Comparison of ENCODE assay signal across 8 mouse cellular contexts in the genomic region with DNA sequence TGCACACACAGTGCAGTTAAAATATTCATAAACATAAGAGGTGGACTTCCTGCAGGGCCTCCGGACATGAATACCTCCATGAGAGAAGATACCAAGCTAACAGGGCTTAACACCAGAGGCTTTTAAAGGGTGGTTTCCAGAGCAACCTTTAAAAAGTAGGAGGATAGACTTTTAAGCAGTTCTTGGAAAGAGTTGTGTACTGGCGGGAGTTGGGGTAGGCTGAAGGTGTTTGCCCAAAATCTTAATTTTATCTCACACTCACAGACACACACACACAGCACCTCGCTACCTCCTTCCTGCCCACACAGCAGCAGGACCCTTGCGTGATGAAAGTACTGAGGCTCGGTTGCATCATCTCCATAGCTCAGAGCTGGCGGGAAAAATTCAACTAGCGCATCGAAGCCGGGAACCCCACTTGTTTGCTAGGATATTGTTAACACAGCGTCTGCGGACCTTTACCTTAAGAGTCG. TPM values are rescaled to one million over a fixed set of nuclear protein-coding genes. Genes with fewer than 3 reads are reported as not detected.
A peak's percentile ranks its signal among the peaks of the same experiment; 100 is the strongest.
DNase-seq lines count a peak whose midpoint lies in the region; ATAC-seq and TF ChIP-seq lines count a peak whose summit lies in the region.

No protein-coding gene starts in this region.

- H3K36me3 ChIP-seq in lung, embryonic 14.5 days (ENCODE audit: insufficient read depth), result peaks cover 36% of the 10 kb centered on the region
- H3K36me3 ChIP-seq in intestine, embryonic 15.5 days, result peaks cover 24% of the 10 kb centered on the region
- peaks cover 32% of the 10 kb centered on the region for H3K36me3 ChIP-seq in myocyte (ENCODE audit: control insufficient read depth, insufficient read depth)

- no peak for DNase-seq in lung, embryonic 14.5 days
- no peak for DNase-seq in lung, postnatal 25 days (ENCODE audit: low spot score)
- DNase-seq in layer of hippocampus, postnatal 14 days (ENCODE audit: low spot score in 2 of 2), result no peak
- no peak for DNase-seq in adrenal gland, postnatal 36 days
- no peak for DNase-seq in right cerebral cortex, postnatal 14 days

- peak; percentile 6 for ATAC-seq in lung, embryonic 14.5 days (ENCODE audit: insufficient read depth)
- peak; percentile 46 for ATAC-seq in common myeloid progenitor, adult 5-6 weeks (replicated peaks; ENCODE audit: low read depth, poor library complexity, severe bottlenecking)
- peak; percentile 5 for ATAC-seq in intestine, embryonic 15.5 days

- H3K4me3 ChIP-seq in lung, embryonic 14.5 days (ENCODE audit: low read depth, low read length), result peak overlapping the region; percentile 56
- peak overlapping the region; percentile 57 for H3K4me3 ChIP-seq in intestine, embryonic 15.5 days (replicated peaks)
- H3K4me3 ChIP-seq in myocyte, result peak overlapping the region; percentile 99

- peak overlapping the region; percentile 59 for H3K9ac ChIP-seq in lung, embryonic 14.5 days
- peak overlapping the region; percentile 52 for H3K9ac ChIP-seq in intestine, embryonic 15.5 days

- peaks cover 14% of the 10 kb centered on the region for H3K4me1 ChIP-seq in lung, embryonic 14.5 days (ENCODE audit: insufficient read depth)
- peaks cover 40% of the 10 kb centered on the region for H3K4me1 ChIP-seq in intestine, embryonic 15.5 days (replicated peaks)

- H3K4me2 ChIP-seq in lung, embryonic 14.5 days, result peak overlapping the region; percentile 96
- H3K4me2 ChIP-seq in intestine, embryonic 15.5 days (replicated peaks), result peak overlapping the region; percentile 81
- H3K4me2 ChIP-seq in myocyte (ENCODE audit: low read depth), result peak overlapping the region; percentile 99

- H3K9me3 ChIP-seq in lung, embryonic 14.5 days (ENCODE audit: low read depth, low read length), result no peaks in the 10 kb centered on the region
- H3K9me3 ChIP-seq in intestine, embryonic 15.5 days, result no peaks in the 10 kb centered on the region

- H3ac ChIP-seq in myocyte (ENCODE audit: control insufficient read depth, insufficient read length), result peak overlapping the region; percentile 66

- peaks cover 33% of the 10 kb centered on the region for H3K27me3 ChIP-seq in lung, embryonic 14.5 days (ENCODE audit: insufficient read depth, low read length)
- H3K27me3 ChIP-seq in intestine, embryonic 15.5 days (replicated peaks), result peaks cover 30% of the 10 kb centered on the region
- peaks cover 6% of the 10 kb centered on the region for H3K27me3 ChIP-seq in myocyte (ENCODE audit: control insufficient read depth, insufficient read depth, insufficient read length)

- TF ChIP-seq POLR2A in myocyte (IDR thresholded peaks at IDR 0.05; ENCODE audit: insufficient read length, low read depth), result peak; percentile 48

- 3% methylated on average over 12 of the region's 12 CpGs for WGBS in lung, embryonic 14.5 days
- 7% methylated on average over 12 of the region's 12 CpGs for WGBS in intestine, embryonic 15.5 days

- no peak overlapping the region for H3K27ac ChIP-seq in lung, embryonic 14.5 days (ENCODE audit: low read depth)
- H3K27ac ChIP-seq in intestine, embryonic 15.5 days, result no peak overlapping the region

- H3K79me2 ChIP-seq in myocyte (ENCODE audit: control insufficient read depth, insufficient read depth), result peaks cover 22% of the 10 kb centered on the region

- TF ChIP-seq CTCF in lung, embryonic 14.5 days (IDR thresholded peaks at IDR 0.05; ENCODE audit: low read depth), result no peak

TF ChIP-seq in myocyte, 11 proteins besides CTCF, POLR2A, EP300 and RAD21:
- TF ChIP-seq MYOD1 (IDR thresholded peaks at IDR 0.05; ENCODE audit: control insufficient read depth in 1 of 3, insufficient read length in 2 of 3, low read depth in 2 of 3), result no peak
- peak; percentile 85 for TF ChIP-seq E2F4 (IDR thresholded peaks at IDR 0.05; ENCODE audit: insufficient read depth)
- TF ChIP-seq SRF (IDR thresholded peaks at IDR 0.05; ENCODE audit: control insufficient read depth, insufficient read length, low read depth), result no peak
- peak; percentile 73 for TF ChIP-seq POLR2AphosphoS2 (IDR thresholded peaks at IDR 0.05; ENCODE audit: insufficient read length, low read depth)
- no peak for TF ChIP-seq MAX (IDR thresholded peaks at IDR 0.05; ENCODE audit: low read depth)
- TF ChIP-seq REST (IDR thresholded peaks at IDR 0.05; ENCODE audit: insufficient read depth, insufficient read length), result no peak
- no peak for TF ChIP-seq USF1 (IDR thresholded peaks at IDR 0.05; ENCODE audit: low read depth)
- no peak for TF ChIP-seq TCF12 (IDR thresholded peaks at IDR 0.05; ENCODE audit: insufficient read depth, poor library complexity, severe bottlenecking)
- no peak for TF ChIP-seq MYOG (IDR thresholded peaks at IDR 0.05; ENCODE audit: control insufficient read depth in 1 of 3, insufficient read depth in 1 of 3, insufficient read length in 2 of 3, low read depth in 2 of 3)
- TF ChIP-seq TCF3 (IDR thresholded peaks at IDR 0.05; ENCODE audit: insufficient read length, low read depth), result no peak
- TF ChIP-seq CEBPB (IDR thresholded peaks at IDR 0.05; ENCODE audit: insufficient read depth, poor library complexity, severe bottlenecking), result peak; percentile 95
TF ChIP-seq in myocyte: peak in this region for 3.

RNA-seq across cellular contexts. Expression of a gene that starts 0.6 kb away (rescaled TPM):
- 99.6 and 101 TPM in 2 replicates for polyA plus RNA-seq in lung, embryonic 14.5 days (2014; fragmentation: Nextera tagmentation; extraction: Ambion mirVana)
- 115 and 119 TPM in 2 replicates for total RNA-seq in common myeloid progenitor, adult 5-6 weeks (2017)
- polyA plus RNA-seq in intestine, embryonic 15.5 days (2015; fragmentation: Nextera tagmentation; extraction: Ambion mirVana), result 147 and 149 TPM in 2 replicates
- 535 TPM for polyA plus RNA-seq in myocyte (2012; fragmentation: generic; extraction: Trizol)
- 10 to 100 TPM; 33.0 to 35.5 TPM for total RNA-seq in layer of hippocampus, postnatal 14 days (2021)
- total RNA-seq in adrenal gland, postnatal 36 days (2021), result 10 to 100 TPM; 46.8 to 47.1 TPM

RNA-seq across cellular contexts. Expression of a gene that starts 6.9 kb away (rescaled TPM):
- 36.4 and 44.9 TPM in 2 replicates for polyA plus RNA-seq in lung, embryonic 14.5 days (2014; fragmentation: Nextera tagmentation; extraction: Ambion mirVana)
- total RNA-seq in common myeloid progenitor, adult 5-6 weeks (2017), result not detected in 2 replicates
- polyA plus RNA-seq in intestine, embryonic 15.5 days (2015; fragmentation: Nextera tagmentation; extraction: Ambion mirVana), result 52.7 and 53.8 TPM in 2 replicates
- 2.9 TPM for polyA plus RNA-seq in myocyte (2012; fragmentation: generic; extraction: Trizol)
- total RNA-seq in layer of hippocampus, postnatal 14 days (2021), result 1 to 10 TPM; 4.8 to 6.9 TPM
- 10 to 100 TPM; 29.7 to 45.6 TPM for total RNA-seq in adrenal gland, postnatal 36 days (2021)

RNA-seq across cellular contexts. Expression of a gene that starts 12.7 kb away (rescaled TPM):
- polyA plus RNA-seq in lung, embryonic 14.5 days (2014; fragmentation: Nextera tagmentation; extraction: Ambion mirVana), result 0.14 and 0.22 TPM in 2 replicates
- total RNA-seq in common myeloid progenitor, adult 5-6 weeks (2017), result not detected in 2 replicates
- 4.9 and 5.7 TPM in 2 replicates for polyA plus RNA-seq in intestine, embryonic 15.5 days (2015; fragmentation: Nextera tagmentation; extraction: Ambion mirVana)
- polyA plus RNA-seq in myocyte (2012; fragmentation: generic; extraction: Trizol), result 3.9 TPM
- total RNA-seq in layer of hippocampus, postnatal 14 days (2021), result 1 to 10 TPM; 2.7 TPM
- 1 to 10 TPM; 5.0 to 6.3 TPM for total RNA-seq in adrenal gland, postnatal 36 days (2021)

RNA-seq across cellular contexts. Expression of a gene that starts 20.2 kb away (rescaled TPM):
- 0.12 TPM in 1 of 2 replicates, not detected in the other for polyA plus RNA-seq in lung, embryonic 14.5 days (2014; fragmentation: Nextera tagmentation; extraction: Ambion mirVana)
- total RNA-seq in common myeloid progenitor, adult 5-6 weeks (2017), result not detected in 2 replicates
- polyA plus RNA-seq in intestine, embryonic 15.5 days (2015; fragmentation: Nextera tagmentation; extraction: Ambion mirVana), result 0.41 and 0.74 TPM in 2 replicates
- 125 TPM for polyA plus RNA-seq in myocyte (2012; fragmentation: generic; extraction: Trizol)
- 1 to 10 TPM; 5.0 to 6.4 TPM for total RNA-seq in layer of hippocampus, postnatal 14 days (2021)
- 1 to 10 TPM; 2.2 to 3.4 TPM for total RNA-seq in adrenal gland, postnatal 36 days (2021)
